Comparison of ENCODE assay signal across 8 mouse cellular contexts in genomic region chr2:168168892-168169799, GRCm38 (mm10). TPM values are rescaled to one million over a fixed set of nuclear protein-coding genes. Genes with fewer than 3 reads are reported as not detected.
DNase-seq lines count a peak whose midpoint lies in the region; ATAC-seq and TF ChIP-seq lines count a peak whose summit lies in the region.

No protein-coding gene starts in this region.

- no peaks in the 10 kb centered on the region for H3K36me3 ChIP-seq in hindbrain, embryonic 15.5 days
- H3K36me3 ChIP-seq in liver, embryonic 11.5 days (ENCODE audit: control insufficient read depth, insufficient read depth, low read length): no peaks in the 10 kb centered on the region
- no peaks in the 10 kb centered on the region for H3K36me3 ChIP-seq in stomach, postnatal 0 days (ENCODE audit: control insufficient read depth, insufficient read depth, low read length)

- H3K4me1 ChIP-seq in hindbrain, embryonic 15.5 days (replicated peaks): peaks cover 17% of the 10 kb centered on the region
- peaks cover 39% of the 10 kb centered on the region for H3K4me1 ChIP-seq in liver, embryonic 11.5 days (replicated peaks; ENCODE audit: control insufficient read depth, insufficient read depth, low read length)
- H3K4me1 ChIP-seq in stomach, postnatal 0 days (replicated peaks; ENCODE audit: control insufficient read depth, insufficient read depth): peaks cover 5% of the 10 kb centered on the region

- ATAC-seq in hindbrain, embryonic 15.5 days (ENCODE audit: low FRiP score, low read depth): no peak
- ATAC-seq in liver, embryonic 11.5 days (replicated peaks; ENCODE audit: low FRiP score): peak; percentile 3; the same call in 1 of the 2 replicates
- peak; percentile 17; the same call in 1 of the 2 replicates for ATAC-seq in stomach, postnatal 0 days (ENCODE audit: low FRiP score, low TSS enrichment)

- TF ChIP-seq CTCF in stomach, postnatal 0 days (IDR thresholded peaks at IDR 0.05; ENCODE audit: low read depth): no peak

- H3K9ac ChIP-seq in hindbrain, embryonic 15.5 days: no peak overlapping the region
- H3K9ac ChIP-seq in liver, embryonic 11.5 days (ENCODE audit: low read depth, low read length): peak overlapping the region; percentile 61
- H3K9ac ChIP-seq in stomach, postnatal 0 days (ENCODE audit: low read length): no peak overlapping the region; the same call in 1 of the 2 replicates

- H3K27me3 ChIP-seq in hindbrain, embryonic 15.5 days: no peaks in the 10 kb centered on the region
- no peaks in the 10 kb centered on the region for H3K27me3 ChIP-seq in liver, embryonic 11.5 days (replicated peaks; ENCODE audit: control insufficient read depth, insufficient read depth, low read length)
- H3K27me3 ChIP-seq in stomach, postnatal 0 days (ENCODE audit: control insufficient read depth, insufficient read depth, low read length): no peaks in the 10 kb centered on the region

- H3K9me3 ChIP-seq in hindbrain, embryonic 15.5 days: no peaks in the 10 kb centered on the region
- no peaks in the 10 kb centered on the region for H3K9me3 ChIP-seq in liver, embryonic 11.5 days (ENCODE audit: control insufficient read depth, low read length)
- no peaks in the 10 kb centered on the region for H3K9me3 ChIP-seq in stomach, postnatal 0 days (ENCODE audit: control insufficient read depth, low read length)

- H3K4me3 ChIP-seq in hindbrain, embryonic 15.5 days: no peak overlapping the region
- H3K4me3 ChIP-seq in liver, embryonic 11.5 days (ENCODE audit: low read depth, low read length): peak overlapping the region; percentile 39
- H3K4me3 ChIP-seq in stomach, postnatal 0 days (ENCODE audit: low read depth, low read length): no peak overlapping the region

- 0 out of 2 replicates have a peak overlapping the region, but pooled peaks have one; percentile 31 for H3K27ac ChIP-seq in hindbrain, embryonic 15.5 days (replicated peaks)
- H3K27ac ChIP-seq in liver, embryonic 11.5 days (ENCODE audit: low read depth, low read length): peak overlapping the region; percentile 82
- peak overlapping the region; percentile 65 for H3K27ac ChIP-seq in stomach, postnatal 0 days (replicated peaks)

- TF ChIP-seq EP300 in stomach, postnatal 0 days (optimal IDR thresholded peaks at IDR 0.05): no peak

- no peak overlapping the region for H3K4me2 ChIP-seq in hindbrain, embryonic 15.5 days
- peak overlapping the region; percentile 69 for H3K4me2 ChIP-seq in liver, embryonic 11.5 days
- peak overlapping the region; percentile 33; the same call in 1 of the 2 replicates for H3K4me2 ChIP-seq in stomach, postnatal 0 days (replicated peaks; ENCODE audit: low read depth)

- peak; percentile 44 for DNase-seq in testis, postnatal 10 days (ENCODE audit: low spot score)
- no peak for DNase-seq in testis, postnatal 14 days (ENCODE audit: low spot score)
- DNase-seq in liver, embryonic 11.5 days (ENCODE audit: low spot score): no peak
- DNase-seq in stomach, postnatal 0 days (ENCODE audit: low spot score): no peak
- no peak for DNase-seq in B cell, adult 2 months
- no peak for DNase-seq in frontal cortex, postnatal 14 days (ENCODE audit: low spot score in 2 of 2)
- no peak for DNase-seq in layer of hippocampus, postnatal 10 days (ENCODE audit: low spot score in 2 of 2)

- 47% methylated on average over 9 of the region's 9 CpGs for WGBS in hindbrain, embryonic 15.5 days
- WGBS in liver, embryonic 11.5 days: 53% methylated on average over 9 of the region's 9 CpGs
- WGBS in stomach, postnatal 0 days: 35% methylated on average over 9 of the region's 9 CpGs

RNA-seq across cellular contexts. Expression of gene Adnp, which starts 37.8 kb away (rescaled TPM):
- polyA plus RNA-seq in hindbrain, embryonic 15.5 days (2015; fragmentation: Nextera tagmentation; extraction: Ambion mirVana): 14.7 and 15.3 TPM in 2 replicates
- polyA plus RNA-seq in liver, embryonic 11.5 days (2014; fragmentation: Nextera tagmentation; extraction: Ambion mirVana): 4.2 and 5.3 TPM in 2 replicates
- polyA plus RNA-seq in stomach, postnatal 0 days (2015; fragmentation: Nextera tagmentation; extraction: Ambion mirVana): 5.2 and 6.0 TPM in 2 replicates
- total RNA-seq in layer of hippocampus, postnatal 10 days (2021): 100 to 1,000 TPM; 113 to 115 TPM

Comparison
In these comparisons a context has a peak if more than half of its experiments do, and no peak if none do; other contexts are left out.
1. H3K27ac ChIP-seq: peak in every context shown above with its lines; median percentile 82 in liver, embryonic 11.5 days; 65 in stomach, postnatal 0 days; 31 in hindbrain, embryonic 15.5 days.